Mouse (Mus musculus): ENCODE results near the gene Wee2. TPM values are rescaled to one million over a fixed set of nuclear protein-coding genes. Genes with fewer than 3 reads are reported as not detected.
A peak's percentile ranks its signal among the peaks of the same experiment; 100 is the strongest.

Wee2 gene
- total RNA-seq (2014; rRNA removed) (not detected in 2 replicates), polyA plus RNA-seq (2015; fragmentation: Nextera tagmentation; extraction: Ambion mirVana) (0.13 TPM in 2 replicates)

- Histone ChIP-seq H3K36me3 (ENCODE audit: insufficient read depth) (no peaks in the 10 kb centered on the region), H3K4me1 (ENCODE audit: insufficient read depth) (peaks cover 11% of the 10 kb centered on the region), H3K9ac (no peak within 1 kb of the TSS), H3K4me3 (ENCODE audit: low read depth, low read length) (no peak within 1 kb of the TSS), H3K27ac (ENCODE audit: low read depth, low read length) (no peak within 1 kb of the TSS), H3K27me3 (ENCODE audit: insufficient read depth, low read length) (no peaks in the 10 kb centered on the region), H3K4me2 (ENCODE audit: low read depth) (no peak within 1 kb of the TSS), H3K9me3 (ENCODE audit: low read length) (no peaks in the 10 kb centered on the region)
- ATAC-seq (peak; percentile 24), DNase-seq (peak; percentile 36)
- 43% methylated on average over 5 of the region's 5 CpGs for WGBS
- TF ChIP-seq CTCF (IDR thresholded peaks at IDR 0.05; ENCODE audit: low read depth) = no peak
Measured at GRCm38 (mm10) chr6:40438936-40439335, at the start of gene Wee2. TSS of gene Wee2 (plus strand) at chr6:40439088.

- ATAC-seq (no peak), DNase-seq (peak; percentile 27)
- H3K4me2 ChIP-seq (ENCODE audit: low read depth) = no peak overlapping the region
- H3K9me3 ChIP-seq (ENCODE audit: low read length) = no peaks in the 10 kb centered on the region
- H3K4me1 ChIP-seq (ENCODE audit: insufficient read depth) = no peaks in the 10 kb centered on the region
- no peak overlapping the region for H3K4me3 ChIP-seq (ENCODE audit: low read depth, low read length)
- TF ChIP-seq CTCF (IDR thresholded peaks at IDR 0.05; ENCODE audit: low read depth) = peak; percentile 51
- WGBS = 100% methylated on average over 1 of the region's 1 CpGs
- no peak overlapping the region for H3K27ac ChIP-seq (ENCODE audit: low read depth, low read length)
- peaks cover 8% of the 10 kb centered on the region for H3K36me3 ChIP-seq (ENCODE audit: insufficient read depth)
- no peaks in the 10 kb centered on the region for H3K27me3 ChIP-seq (ENCODE audit: insufficient read depth, low read length)
- H3K9ac ChIP-seq = no peak overlapping the region
Measured at GRCm38 (mm10) chr6:40390975-40391374, 47.9 kb upstream of the Wee2 start.

- no peak overlapping the region for H3K4me3 ChIP-seq (ENCODE audit: low read depth, low read length)
- ATAC-seq (peak; percentile 99), DNase-seq (peak; percentile 95)
- no peak overlapping the region for H3K9ac ChIP-seq
- TF ChIP-seq CTCF (IDR thresholded peaks at IDR 0.05; ENCODE audit: low read depth) = peak; percentile 97
- no peaks in the 10 kb centered on the region for H3K9me3 ChIP-seq (ENCODE audit: low read length)
- H3K27me3 ChIP-seq (ENCODE audit: insufficient read depth, low read length) = no peaks in the 10 kb centered on the region
- no peaks in the 10 kb centered on the region for H3K4me1 ChIP-seq (ENCODE audit: insufficient read depth)
- no peak overlapping the region for H3K27ac ChIP-seq (ENCODE audit: low read depth, low read length)
- WGBS = 2% methylated on average over 3 of the region's 3 CpGs
- H3K4me2 ChIP-seq (ENCODE audit: low read depth) = no peak overlapping the region
- peaks cover 17% of the 10 kb centered on the region; the same call in 1 of the 2 replicates for H3K36me3 ChIP-seq (ENCODE audit: insufficient read depth)
Measured at GRCm38 (mm10) chr6:40393213-40393612, 45.7 kb upstream of the Wee2 start.

- ATAC-seq = no peak
- Histone ChIP-seq H3K9me3 (ENCODE audit: low read length) (no peaks in the 10 kb centered on the region), H3K4me1 (ENCODE audit: insufficient read depth) (no peaks in the 10 kb centered on the region), H3K9ac (no peak overlapping the region), H3K27me3 (ENCODE audit: insufficient read depth, low read length) (no peaks in the 10 kb centered on the region), H3K4me2 (ENCODE audit: low read depth) (no peak overlapping the region), H3K4me3 (ENCODE audit: low read depth, low read length) (no peak overlapping the region), H3K36me3 (ENCODE audit: insufficient read depth) (peaks cover 65% of the 10 kb centered on the region), H3K27ac (ENCODE audit: low read depth, low read length) (no peak overlapping the region)
- 90% methylated on average over 2 of the region's 2 CpGs for WGBS
- no peak for DNase-seq
- no peak for TF ChIP-seq CTCF (IDR thresholded peaks at IDR 0.05; ENCODE audit: low read depth)
Measured at GRCm38 (mm10) chr6:40402031-40402430, 36.9 kb upstream of the Wee2 start.

GRCm38 (mm10) chr6:40403640-40404285, 35.1 kb upstream of the Wee2 start:
- no peak overlapping the region for H3K4me3 ChIP-seq (ENCODE audit: low read depth, low read length)
- WGBS = 91% methylated on average over 4 of the region's 4 CpGs
- no peaks in the 10 kb centered on the region for H3K27me3 ChIP-seq (ENCODE audit: insufficient read depth, low read length)
- no peak overlapping the region for H3K9ac ChIP-seq
- H3K9me3 ChIP-seq (ENCODE audit: low read length) = no peaks in the 10 kb centered on the region
- no peak overlapping the region for H3K4me2 ChIP-seq (ENCODE audit: low read depth)
- H3K27ac ChIP-seq (ENCODE audit: low read depth, low read length) = no peak overlapping the region
- no peak for TF ChIP-seq CTCF (IDR thresholded peaks at IDR 0.05; ENCODE audit: low read depth)
- DNase-seq (no peak), ATAC-seq (no peak)
- H3K4me1 ChIP-seq (ENCODE audit: insufficient read depth) = no peaks in the 10 kb centered on the region
- H3K36me3 ChIP-seq (ENCODE audit: insufficient read depth) = peaks cover 72% of the 10 kb centered on the region

- H3K36me3 ChIP-seq (ENCODE audit: insufficient read depth) = peaks cover 35% of the 10 kb centered on the region
- no peaks in the 10 kb centered on the region for H3K9me3 ChIP-seq (ENCODE audit: low read length)
- 95% methylated on average over 3 of the region's 3 CpGs for WGBS
- no peak overlapping the region for H3K4me3 ChIP-seq (ENCODE audit: low read depth, low read length)
- no peak for TF ChIP-seq CTCF (IDR thresholded peaks at IDR 0.05; ENCODE audit: low read depth)
- H3K9ac ChIP-seq = no peak overlapping the region
- DNase-seq = no peak
- H3K27me3 ChIP-seq (ENCODE audit: insufficient read depth, low read length) = no peaks in the 10 kb centered on the region
- ATAC-seq = no peak
- H3K4me2 ChIP-seq (ENCODE audit: low read depth) = no peak overlapping the region
- no peak overlapping the region for H3K27ac ChIP-seq (ENCODE audit: low read depth, low read length)
- H3K4me1 ChIP-seq (ENCODE audit: insufficient read depth) = no peaks in the 10 kb centered on the region
Measured at GRCm38 (mm10) chr6:40411085-40411484, 27.8 kb upstream of the Wee2 start.

GRCm38 (mm10) chr6:40413046-40413445, 25.8 kb upstream of the Wee2 start:
- no peak overlapping the region for H3K9ac ChIP-seq
- no peak overlapping the region for H3K4me3 ChIP-seq (ENCODE audit: low read depth, low read length)
- H3K4me2 ChIP-seq (ENCODE audit: low read depth) = no peak overlapping the region
- ATAC-seq (no peak), DNase-seq (no peak)
- WGBS = 90% methylated on average over 5 of the region's 5 CpGs
- H3K9me3 ChIP-seq (ENCODE audit: low read length) = no peaks in the 10 kb centered on the region
- H3K36me3 ChIP-seq (ENCODE audit: insufficient read depth) = peaks cover 16% of the 10 kb centered on the region
- H3K4me1 ChIP-seq (ENCODE audit: insufficient read depth) = no peaks in the 10 kb centered on the region
- H3K27me3 ChIP-seq (ENCODE audit: insufficient read depth, low read length) = no peaks in the 10 kb centered on the region
- H3K27ac ChIP-seq (ENCODE audit: low read depth, low read length) = no peak overlapping the region
- TF ChIP-seq CTCF (IDR thresholded peaks at IDR 0.05; ENCODE audit: low read depth) = no peak

Measured in forebrain, postnatal 0 days (tissue).